Mouse (Mus musculus): ENCODE measurements around the gene Zfp536. TPM values are rescaled to one million over a fixed set of nuclear protein-coding genes. Genes with fewer than 3 reads are reported as not detected.

Zfp536 gene
- polyA plus RNA-seq, 1 experiment from 2014 or later: 2.8 TPM

DNA sequence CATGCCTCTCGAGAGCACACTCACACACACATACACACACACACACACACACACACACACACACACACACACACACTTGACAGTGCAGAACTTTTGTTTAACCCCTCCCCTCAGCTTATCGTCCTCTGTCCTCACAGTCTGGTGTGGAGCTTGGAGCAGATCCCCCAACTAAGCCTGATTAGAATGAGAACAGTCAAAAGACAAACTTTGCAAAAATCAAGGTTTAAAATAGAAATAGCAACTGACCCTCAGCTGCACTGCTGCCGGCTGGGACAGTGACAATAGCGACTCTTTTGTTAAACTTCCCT, 37.1 kb downstream of the Zfp536 start:
- no peak for ATAC-seq (replicated peaks; ENCODE audit: insufficient number of reproducible peaks, low FRiP score, low TSS enrichment)
- Histone ChIP-seq H3K9ac (ENCODE audit: low read depth, low read length) (no peak overlapping the region), H3K27me3 (ENCODE audit: control insufficient read depth, insufficient read depth, low read length) (no peaks in the 10 kb centered on the region), H3K4me1 (ENCODE audit: control insufficient read depth, insufficient read depth, low read length) (peaks cover 11% of the 10 kb centered on the region; the same call in 1 of the 2 replicates), H3K27ac (ENCODE audit: low read depth, low read length) (no peak overlapping the region), H3K36me3 (ENCODE audit: control insufficient read depth, insufficient read depth, low read length) (no peaks in the 10 kb centered on the region), H3K4me2 (no peak overlapping the region), H3K4me3 (ENCODE audit: low read depth, low read length) (no peak overlapping the region), H3K9me3 (replicated peaks; ENCODE audit: control insufficient read depth, low read length) (no peaks in the 10 kb centered on the region)
- 22% methylated on average over 4 of the region's 4 CpGs for WGBS (ENCODE audit: insufficient replicate concordance)

DNA sequence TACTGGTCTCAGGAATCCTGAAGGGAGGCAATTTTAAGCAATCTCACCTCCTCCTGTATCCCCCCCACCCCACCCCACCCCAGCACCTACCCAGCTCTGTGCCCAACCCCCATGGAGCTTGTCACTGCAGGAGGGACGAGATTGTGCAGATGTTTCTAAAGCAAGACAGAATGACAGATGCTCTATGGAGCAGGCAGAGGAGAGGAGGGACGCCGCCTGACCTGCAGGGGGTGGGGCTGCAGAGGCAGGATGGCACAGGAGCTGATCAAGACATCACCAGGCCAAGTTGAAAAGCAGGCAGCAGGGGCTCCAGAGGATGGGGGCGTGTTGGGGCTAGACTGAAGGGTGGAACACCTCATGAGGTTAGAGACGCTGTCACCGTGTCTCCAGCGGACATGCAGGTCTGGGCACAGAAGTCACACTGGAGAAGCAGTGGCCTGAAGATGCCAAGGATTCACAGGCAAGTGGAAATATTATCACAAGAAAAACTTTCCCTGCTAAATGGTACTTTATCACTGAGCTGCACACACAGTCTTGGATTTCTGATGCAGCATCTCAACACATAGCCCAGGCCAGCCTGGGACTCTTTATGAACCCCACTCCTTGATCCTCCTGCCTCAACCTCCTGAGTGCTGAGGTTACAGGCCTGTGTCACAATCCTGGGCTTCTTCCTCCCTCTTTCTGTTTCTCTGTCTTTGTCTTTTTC, 37.6 kb downstream of the Zfp536 start:
- H3K4me2 ChIP-seq: no peak overlapping the region
- WGBS (ENCODE audit: insufficient replicate concordance): 34% methylated on average over 7 of the region's 7 CpGs
- H3K27me3 ChIP-seq (ENCODE audit: control insufficient read depth, insufficient read depth, low read length): no peaks in the 10 kb centered on the region
- H3K36me3 ChIP-seq (ENCODE audit: control insufficient read depth, insufficient read depth, low read length): no peaks in the 10 kb centered on the region
- ATAC-seq (replicated peaks; ENCODE audit: insufficient number of reproducible peaks, low FRiP score, low TSS enrichment): no peak
- H3K9me3 ChIP-seq (replicated peaks; ENCODE audit: control insufficient read depth, low read length): no peaks in the 10 kb centered on the region
- no peak overlapping the region for H3K27ac ChIP-seq (ENCODE audit: low read depth, low read length)
- H3K4me1 ChIP-seq (ENCODE audit: control insufficient read depth, insufficient read depth, low read length): peaks cover 11% of the 10 kb centered on the region; the same call in 1 of the 2 replicates
- no peak overlapping the region for H3K9ac ChIP-seq (ENCODE audit: low read depth, low read length)
- H3K4me3 ChIP-seq (ENCODE audit: low read depth, low read length): no peak overlapping the region

GRCm38 (mm10) chr7:37735101-37735500, 38.3 kb downstream of the Zfp536 start:
- no peak overlapping the region for H3K27ac ChIP-seq (ENCODE audit: low read depth, low read length)
- no peak for ATAC-seq (replicated peaks; ENCODE audit: insufficient number of reproducible peaks, low FRiP score, low TSS enrichment)
- H3K27me3 ChIP-seq (ENCODE audit: control insufficient read depth, insufficient read depth, low read length): no peaks in the 10 kb centered on the region
- H3K9ac ChIP-seq (ENCODE audit: low read depth, low read length): no peak overlapping the region
- H3K4me1 ChIP-seq (ENCODE audit: control insufficient read depth, insufficient read depth, low read length): peaks cover 11% of the 10 kb centered on the region; the same call in 1 of the 2 replicates
- no peaks in the 10 kb centered on the region for H3K9me3 ChIP-seq (replicated peaks; ENCODE audit: control insufficient read depth, low read length)
- WGBS (ENCODE audit: insufficient replicate concordance): 82% methylated on average over 6 of the region's 6 CpGs
- H3K4me2 ChIP-seq: no peak overlapping the region
- no peaks in the 10 kb centered on the region for H3K36me3 ChIP-seq (ENCODE audit: control insufficient read depth, insufficient read depth, low read length)
- H3K4me3 ChIP-seq (ENCODE audit: low read depth, low read length): no peak overlapping the region

GRCm38 (mm10) chr7:37734576-37734975, 38.9 kb downstream of the Zfp536 start:
- Histone ChIP-seq H3K4me2 (no peak overlapping the region), H3K9ac (ENCODE audit: low read depth, low read length) (no peak overlapping the region), H3K27ac (ENCODE audit: low read depth, low read length) (no peak overlapping the region), H3K4me3 (ENCODE audit: low read depth, low read length) (no peak overlapping the region), H3K27me3 (ENCODE audit: control insufficient read depth, insufficient read depth, low read length) (no peaks in the 10 kb centered on the region), H3K36me3 (ENCODE audit: control insufficient read depth, insufficient read depth, low read length) (no peaks in the 10 kb centered on the region), H3K9me3 (replicated peaks; ENCODE audit: control insufficient read depth, low read length) (no peaks in the 10 kb centered on the region), H3K4me1 (ENCODE audit: control insufficient read depth, insufficient read depth, low read length) (peaks cover 11% of the 10 kb centered on the region; the same call in 1 of the 2 replicates)
- 77% methylated on average over 6 of the region's 6 CpGs for WGBS (ENCODE audit: insufficient replicate concordance)
- ATAC-seq (replicated peaks; ENCODE audit: insufficient number of reproducible peaks, low FRiP score, low TSS enrichment): no peak

GRCm38 (mm10) chr7:37733996-37734395, 39.4 kb downstream of the Zfp536 start:
- 97% methylated on average over 4 of the region's 4 CpGs for WGBS (ENCODE audit: insufficient replicate concordance)
- no peaks in the 10 kb centered on the region for H3K36me3 ChIP-seq (ENCODE audit: control insufficient read depth, insufficient read depth, low read length)
- H3K4me2 ChIP-seq: no peak overlapping the region
- H3K9ac ChIP-seq (ENCODE audit: low read depth, low read length): no peak overlapping the region
- H3K4me1 ChIP-seq (ENCODE audit: control insufficient read depth, insufficient read depth, low read length): peaks cover 11% of the 10 kb centered on the region; the same call in 1 of the 2 replicates
- ATAC-seq (replicated peaks; ENCODE audit: insufficient number of reproducible peaks, low FRiP score, low TSS enrichment): no peak
- no peak overlapping the region for H3K4me3 ChIP-seq (ENCODE audit: low read depth, low read length)
- no peaks in the 10 kb centered on the region for H3K9me3 ChIP-seq (replicated peaks; ENCODE audit: control insufficient read depth, low read length)
- no peak overlapping the region for H3K27ac ChIP-seq (ENCODE audit: low read depth, low read length)
- no peaks in the 10 kb centered on the region for H3K27me3 ChIP-seq (ENCODE audit: control insufficient read depth, insufficient read depth, low read length)

DNA sequence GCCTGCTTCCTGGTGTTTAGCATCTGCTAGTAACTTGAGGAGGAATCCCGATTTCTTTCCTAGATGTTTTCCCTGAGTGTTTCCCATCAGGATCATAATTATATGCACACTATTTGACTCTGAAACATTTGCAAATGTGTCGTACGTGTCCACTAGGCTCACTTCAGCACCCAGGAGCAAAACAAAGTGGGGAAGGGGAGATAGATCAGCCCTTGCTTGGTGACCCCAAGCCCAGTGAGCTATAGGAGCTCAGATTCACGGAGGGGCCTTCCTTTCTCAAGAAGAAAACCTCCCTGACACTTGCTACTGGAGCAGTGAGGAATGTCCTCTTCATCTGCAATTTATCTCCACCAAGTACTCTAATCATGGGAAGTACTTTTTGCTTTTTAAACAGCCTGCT, 40.7 kb downstream of the Zfp536 start:
- no peak for ATAC-seq (replicated peaks; ENCODE audit: insufficient number of reproducible peaks, low FRiP score, low TSS enrichment)
- H3K4me1 ChIP-seq (ENCODE audit: control insufficient read depth, insufficient read depth, low read length): peaks cover 11% of the 10 kb centered on the region; the same call in 1 of the 2 replicates
- no peaks in the 10 kb centered on the region for H3K36me3 ChIP-seq (ENCODE audit: control insufficient read depth, insufficient read depth, low read length)
- WGBS (ENCODE audit: insufficient replicate concordance): 63% methylated on average over 4 of the region's 4 CpGs
- H3K4me3 ChIP-seq (ENCODE audit: low read depth, low read length): no peak overlapping the region
- H3K9me3 ChIP-seq (replicated peaks; ENCODE audit: control insufficient read depth, low read length): no peaks in the 10 kb centered on the region
- no peak overlapping the region for H3K4me2 ChIP-seq
- H3K27me3 ChIP-seq (ENCODE audit: control insufficient read depth, insufficient read depth, low read length): no peaks in the 10 kb centered on the region
- H3K27ac ChIP-seq (ENCODE audit: low read depth, low read length): no peak overlapping the region
- H3K9ac ChIP-seq (ENCODE audit: low read depth, low read length): no peak overlapping the region

DNA sequence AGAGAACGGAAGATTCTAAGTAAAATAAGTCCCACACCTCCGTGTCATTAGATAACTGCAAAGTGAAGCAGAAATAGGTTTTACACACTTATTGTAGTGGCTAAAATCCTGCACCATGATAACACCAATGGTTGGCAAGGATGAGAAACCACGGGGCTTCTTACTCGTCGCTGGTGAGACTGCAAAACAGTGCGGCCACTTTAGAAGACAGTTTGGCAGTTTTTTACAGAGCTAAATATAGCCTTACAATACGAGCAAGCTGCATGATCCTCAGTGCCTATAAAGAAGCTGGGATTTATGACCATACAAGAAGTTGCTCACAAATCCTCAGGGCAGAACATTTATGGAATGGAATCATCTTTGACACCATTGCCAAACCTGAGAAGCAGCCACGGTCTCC, 45.7 kb downstream of the Zfp536 start:
- no peak for ATAC-seq (replicated peaks; ENCODE audit: insufficient number of reproducible peaks, low FRiP score, low TSS enrichment)
- Histone ChIP-seq H3K36me3 (ENCODE audit: control insufficient read depth, insufficient read depth, low read length) (no peaks in the 10 kb centered on the region), H3K4me1 (ENCODE audit: control insufficient read depth, insufficient read depth, low read length) (peaks cover 2% of the 10 kb centered on the region; the same call in 1 of the 2 replicates), H3K9me3 (replicated peaks; ENCODE audit: control insufficient read depth, low read length) (no peaks in the 10 kb centered on the region), H3K27me3 (ENCODE audit: control insufficient read depth, insufficient read depth, low read length) (no peaks in the 10 kb centered on the region), H3K27ac (ENCODE audit: low read depth, low read length) (no peak overlapping the region), H3K9ac (ENCODE audit: low read depth, low read length) (no peak overlapping the region), H3K4me2 (no peak overlapping the region), H3K4me3 (ENCODE audit: low read depth, low read length) (no peak overlapping the region)
- 61% methylated on average over 8 of the region's 8 CpGs for WGBS (ENCODE audit: insufficient replicate concordance)

- no peak for ATAC-seq (replicated peaks; ENCODE audit: insufficient number of reproducible peaks, low FRiP score, low TSS enrichment)
- Histone ChIP-seq H3K4me3 (ENCODE audit: low read depth, low read length) (no peak overlapping the region), H3K4me2 (no peak overlapping the region), H3K9ac (ENCODE audit: low read depth, low read length) (no peak overlapping the region), H3K9me3 (replicated peaks; ENCODE audit: control insufficient read depth, low read length) (no peaks in the 10 kb centered on the region), H3K36me3 (ENCODE audit: control insufficient read depth, insufficient read depth, low read length) (no peaks in the 10 kb centered on the region), H3K27ac (ENCODE audit: low read depth, low read length) (no peak overlapping the region), H3K4me1 (ENCODE audit: control insufficient read depth, insufficient read depth, low read length) (no peaks in the 10 kb centered on the region), H3K27me3 (ENCODE audit: control insufficient read depth, insufficient read depth, low read length) (peaks cover 3% of the 10 kb centered on the region; the same call in 1 of the 2 replicates)
- 76% methylated on average over 9 of the region's 9 CpGs for WGBS (ENCODE audit: insufficient replicate concordance)
Measured at GRCm38 (mm10) chr7:37724002-37724790, 49.2 kb downstream of the Zfp536 start.
